Mouse (Mus musculus) lung, postnatal 10 days (tissue): ENCODE data around the gene Aebp2.

Source experiments
- DNase-seq: peaks from one replicate; pipeline ENCODE4 v3.0.0; 2021

Gene Aebp2

DNA sequence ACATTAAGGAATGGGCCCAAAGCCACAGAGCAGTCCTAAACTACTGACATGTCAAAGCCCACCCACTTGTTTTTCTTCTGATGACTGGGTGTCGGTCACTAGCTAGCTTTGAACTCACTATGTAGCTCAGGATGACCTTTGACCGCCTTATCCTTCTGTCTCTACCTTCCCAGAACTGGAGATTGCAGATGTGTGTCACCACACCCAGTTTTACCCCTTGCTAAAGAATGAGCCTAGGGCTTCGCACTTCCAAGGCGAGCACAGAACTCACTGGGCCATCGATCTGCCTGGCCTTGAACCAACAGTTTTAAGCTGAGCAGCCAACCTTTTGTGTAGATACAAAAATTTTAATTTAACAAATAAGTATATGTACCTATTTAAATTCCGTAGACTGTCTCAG is 13.8 kb upstream of the Aebp2 start:
- no peak for DNase-seq

DNA sequence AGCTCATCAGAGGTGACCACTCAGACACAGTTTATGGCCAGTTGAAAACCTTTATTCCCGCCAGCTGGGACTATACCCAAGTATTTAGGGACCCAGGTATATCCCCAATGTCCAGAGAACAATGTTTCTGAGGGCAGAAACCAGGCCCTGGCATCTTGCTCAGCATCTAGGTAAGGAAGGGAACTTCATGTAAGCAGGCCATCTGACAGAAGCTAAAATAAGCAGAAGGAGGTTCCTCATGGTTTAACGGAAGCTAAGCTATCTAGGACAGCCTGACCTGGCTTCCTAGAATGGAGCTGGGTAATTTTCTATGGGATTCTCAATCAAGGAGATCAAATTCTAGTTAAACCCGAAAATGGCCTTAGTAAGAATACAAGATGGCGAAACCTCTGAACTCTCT is 12.9 kb upstream of the Aebp2 start:
- no peak for DNase-seq

DNA sequence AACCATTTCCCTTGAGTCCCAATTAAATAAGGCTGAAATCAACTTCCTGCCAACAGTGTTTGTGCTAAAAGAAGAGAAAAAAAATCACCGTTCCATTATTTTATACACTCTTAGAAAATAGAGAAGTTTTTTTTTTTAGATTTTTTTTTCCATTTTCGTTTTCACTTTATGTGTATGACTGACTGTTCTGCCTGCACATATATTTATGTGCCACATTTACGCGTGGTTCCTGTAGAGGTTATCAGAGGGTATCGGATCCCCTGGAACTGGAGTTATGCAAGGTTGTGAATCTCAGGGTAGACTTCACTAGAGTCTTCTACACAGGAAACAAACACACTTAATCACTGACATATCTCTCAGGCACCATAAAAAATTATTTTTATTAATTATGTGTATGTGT is 12.3 kb upstream of the Aebp2 start:
- DNase-seq: no peak

DNA sequence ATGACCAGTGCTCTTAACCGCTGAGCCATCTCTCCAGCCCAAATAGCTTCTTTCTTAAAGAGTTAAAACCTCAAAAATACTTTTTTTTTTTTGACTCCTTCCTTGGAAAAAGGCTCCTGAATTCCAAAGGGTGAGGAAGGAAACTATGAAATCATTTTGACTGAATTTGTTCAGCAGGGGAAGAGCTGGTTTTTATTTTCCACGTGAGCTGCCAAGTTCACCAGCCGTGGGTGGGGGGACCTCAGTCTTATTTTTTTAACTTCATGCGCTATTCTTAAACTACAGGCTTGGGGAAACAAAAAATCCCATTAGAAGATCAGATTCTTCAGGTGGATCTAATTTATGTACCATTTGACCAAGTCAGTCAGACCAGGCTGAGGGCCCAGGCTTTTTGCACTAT is 11.2 kb upstream of the Aebp2 start:
- DNase-seq: peak; percentile 14

DNA sequence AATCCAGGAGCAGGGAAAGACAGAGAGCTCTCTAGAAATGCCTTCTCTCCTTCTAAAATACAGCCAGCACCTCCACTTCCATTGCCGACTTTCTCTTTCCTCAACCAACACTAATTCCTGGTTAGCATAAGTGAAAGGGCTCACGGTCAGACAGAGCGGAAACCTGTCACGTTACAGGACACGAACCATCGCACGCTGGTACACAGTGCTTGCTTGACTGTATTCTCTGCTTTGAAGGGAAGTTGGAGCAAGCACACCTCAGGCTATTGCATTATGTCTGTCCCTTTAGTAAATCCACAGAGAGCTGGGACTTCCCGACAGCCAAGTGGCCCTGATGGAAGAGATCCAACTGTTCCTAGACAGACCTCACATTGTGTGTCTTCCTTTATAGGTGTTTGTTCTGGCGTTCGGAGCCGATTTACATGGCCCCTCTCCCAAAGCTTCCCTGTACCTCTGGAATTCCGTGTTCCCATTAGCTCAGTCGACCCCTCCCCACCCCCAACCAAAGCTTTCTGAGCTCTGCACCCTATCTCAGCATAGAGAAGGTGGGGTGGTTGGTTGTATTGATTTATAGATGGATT is 10.5 kb upstream of the Aebp2 start:
- no peak for DNase-seq

DNA sequence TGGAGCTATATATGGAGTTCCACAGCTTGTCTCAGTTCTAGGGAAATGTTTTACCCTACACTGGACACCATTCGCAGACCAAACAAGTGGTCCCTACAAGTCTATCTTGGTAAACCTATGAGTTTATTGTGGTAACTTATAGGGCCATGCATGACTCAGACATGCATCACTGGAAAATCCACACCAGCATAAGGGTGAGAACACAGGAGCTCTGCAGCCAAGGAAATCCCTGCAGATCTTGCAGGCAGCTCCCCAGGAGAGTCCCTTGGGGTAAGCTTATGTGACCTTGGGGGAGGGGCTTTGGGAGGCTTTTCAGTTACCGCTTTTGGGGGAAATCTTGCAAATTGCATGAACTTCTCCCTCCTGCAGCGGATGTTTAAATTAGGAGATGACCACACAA is 8.6 kb upstream of the Aebp2 start:
- DNase-seq: no peak

DNA sequence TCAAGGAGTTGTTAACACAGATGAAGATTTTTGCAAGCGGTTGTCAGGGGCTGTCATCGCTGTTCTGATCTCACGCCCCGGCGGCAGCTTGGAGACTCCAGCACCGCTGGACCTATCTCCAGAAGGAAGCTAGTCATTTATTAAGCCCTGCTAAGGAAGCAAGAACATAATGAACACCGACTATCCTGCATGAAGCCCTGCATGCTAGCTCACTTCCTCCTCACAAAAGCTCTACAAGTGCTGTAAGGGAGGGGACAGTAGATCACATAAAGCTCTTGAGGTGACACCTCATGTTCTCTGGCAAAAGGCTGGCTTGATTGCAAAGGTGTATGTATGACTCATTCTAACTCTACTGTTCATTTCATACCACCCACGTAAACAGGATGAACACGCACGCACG is 7.8 kb upstream of the Aebp2 start:
- peak; percentile 6 for DNase-seq

DNA sequence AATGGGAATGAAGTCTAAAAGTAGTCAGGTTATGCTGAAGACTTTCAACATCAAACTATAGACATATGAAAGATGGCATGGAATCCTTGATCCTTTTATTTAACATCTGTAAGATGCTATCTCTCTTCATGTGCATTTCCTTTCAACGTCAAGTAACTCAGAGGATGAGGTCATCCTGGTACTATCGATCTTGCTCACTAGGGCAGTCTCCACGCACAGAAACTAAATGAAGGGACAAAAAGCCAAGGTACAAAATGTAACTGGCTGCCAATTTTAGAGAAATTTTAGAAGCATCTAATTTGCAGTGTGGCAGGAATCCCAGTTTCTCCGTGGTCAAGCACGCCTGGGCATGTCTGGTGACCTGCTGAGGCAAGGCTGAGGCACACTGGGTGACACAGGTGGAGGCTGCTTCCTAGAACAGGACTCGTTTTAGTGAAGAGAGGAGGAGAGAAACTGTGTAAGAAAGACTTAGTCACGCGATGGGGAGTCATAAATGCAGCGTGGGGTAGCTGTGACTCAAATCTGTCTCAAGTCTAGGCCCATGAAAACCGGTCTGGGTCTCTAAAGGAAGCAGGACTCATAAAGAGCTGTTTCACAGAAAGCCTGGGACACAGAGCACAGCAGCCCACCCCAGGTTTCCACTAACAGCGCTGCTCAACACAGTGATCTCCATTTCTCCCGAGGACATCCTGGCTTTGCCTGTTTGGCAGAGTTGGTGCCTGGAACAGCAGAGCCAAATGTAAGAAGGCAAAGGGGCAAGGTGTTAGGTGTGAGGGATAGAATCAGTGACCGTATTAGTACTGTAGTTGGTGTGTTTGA is 1.7 kb upstream of the Aebp2 start:
- DNase-seq: no peak

DNA sequence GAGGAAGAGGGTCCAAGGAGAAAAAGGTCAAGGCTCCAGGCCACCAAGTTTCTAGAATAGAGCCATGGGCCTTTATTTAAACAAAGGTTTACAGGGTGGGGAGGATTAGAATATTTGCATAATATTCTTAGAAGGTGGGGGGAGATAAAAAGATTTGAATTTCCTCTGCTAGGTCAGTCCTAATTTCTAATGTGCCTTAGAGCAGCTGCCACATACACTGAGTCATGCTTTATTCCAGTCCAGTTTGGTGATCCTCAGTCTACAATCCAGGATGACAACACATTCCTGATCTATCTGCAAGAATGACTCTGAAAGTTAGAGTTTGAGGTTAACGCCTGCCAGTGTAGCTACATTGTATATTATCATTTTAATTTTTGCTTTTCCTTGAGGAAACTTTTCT is 841 bp upstream of the Aebp2 start:
- no peak for DNase-seq

DNA sequence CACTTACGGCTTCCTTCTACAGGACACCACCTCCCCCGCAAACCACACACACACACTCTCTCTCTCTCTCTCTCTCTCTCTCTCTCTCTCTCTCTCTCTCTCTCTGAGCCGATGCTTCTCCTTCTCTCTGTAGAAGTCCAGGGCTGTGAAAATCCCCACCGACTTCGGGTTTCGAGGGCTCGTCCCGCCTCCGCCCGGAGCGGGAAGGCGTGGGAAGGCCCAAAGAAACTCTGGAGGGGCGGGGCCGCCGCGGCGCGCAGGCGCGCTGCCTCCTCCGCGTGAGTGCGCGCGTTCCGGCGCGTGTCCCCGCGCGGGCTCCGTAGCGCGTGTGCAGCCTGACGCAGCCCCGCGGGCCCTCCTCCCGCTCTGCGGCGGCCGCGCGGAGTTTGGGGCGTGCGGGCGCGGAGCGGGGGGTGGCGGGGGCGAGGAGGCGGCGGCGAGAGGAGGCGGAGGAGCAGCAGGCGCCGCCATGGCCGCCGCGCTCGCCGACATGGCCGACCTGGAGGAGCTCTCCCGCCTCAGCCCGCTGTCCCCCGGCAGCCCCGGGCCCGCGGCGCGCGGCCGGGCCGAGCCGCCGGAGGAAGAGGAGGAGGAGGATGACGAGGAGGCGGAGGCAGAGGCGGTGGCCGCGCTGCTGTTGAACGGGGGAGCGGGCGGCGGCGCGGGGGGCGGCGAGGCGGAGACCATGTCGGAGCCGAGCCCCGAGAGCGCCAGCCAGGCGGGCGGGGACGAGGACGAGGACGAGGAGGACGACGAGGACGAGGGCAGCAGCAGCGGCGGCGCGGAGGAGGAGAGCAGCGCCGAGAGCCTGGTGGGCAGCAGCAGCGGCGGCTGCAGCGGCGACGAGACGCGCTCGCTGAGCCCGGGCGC is 998 bp downstream of the Aebp2 start:
- peak; percentile 96 for DNase-seq

DNA sequence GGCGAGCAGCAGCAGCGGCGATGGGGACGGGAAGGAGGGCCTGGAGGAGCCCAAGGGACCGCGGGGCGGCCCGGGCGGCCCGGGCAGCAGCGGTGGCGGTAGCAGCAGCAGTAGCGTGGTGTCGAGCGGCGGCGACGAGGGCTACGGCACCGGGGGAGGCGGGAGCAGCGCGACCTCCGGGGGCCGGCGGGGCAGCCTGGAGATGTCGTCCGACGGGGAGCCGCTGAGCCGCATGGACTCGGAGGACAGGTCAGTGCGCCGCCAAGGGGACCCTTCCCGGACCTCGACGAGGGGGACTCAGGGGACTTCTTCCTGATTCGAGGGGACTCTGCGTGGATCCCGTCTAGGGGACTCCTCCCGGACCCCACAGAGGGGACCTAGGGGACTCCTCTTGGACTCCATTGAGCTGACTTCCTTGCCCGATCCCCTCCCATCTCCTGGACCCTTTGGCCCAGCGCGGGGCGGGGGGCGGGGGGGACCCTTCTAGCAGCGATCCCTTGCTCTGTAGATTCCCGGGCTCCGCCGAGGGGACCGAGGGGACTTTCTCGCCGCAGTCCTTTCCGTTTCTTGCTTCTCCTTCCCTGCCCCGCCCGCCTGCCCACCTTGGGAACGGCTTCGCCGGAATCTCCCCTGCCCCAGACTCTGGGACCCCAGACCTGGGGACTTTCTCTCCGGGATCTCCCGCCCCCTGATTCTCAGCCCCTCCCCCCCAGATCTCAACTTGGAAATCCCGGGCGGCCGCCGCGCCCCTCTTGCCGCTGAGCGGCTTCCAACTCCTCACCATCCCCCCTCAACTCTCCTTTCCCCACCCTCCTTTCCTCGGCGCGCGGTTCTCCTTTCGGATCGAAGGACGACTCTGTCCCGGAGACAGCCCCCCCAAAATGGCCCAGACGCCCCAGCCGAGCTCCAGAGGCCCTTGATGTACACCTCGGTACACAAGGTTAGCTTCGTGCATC is 1.9 kb downstream of the Aebp2 start:
- DNase-seq: peak; percentile 58

DNA sequence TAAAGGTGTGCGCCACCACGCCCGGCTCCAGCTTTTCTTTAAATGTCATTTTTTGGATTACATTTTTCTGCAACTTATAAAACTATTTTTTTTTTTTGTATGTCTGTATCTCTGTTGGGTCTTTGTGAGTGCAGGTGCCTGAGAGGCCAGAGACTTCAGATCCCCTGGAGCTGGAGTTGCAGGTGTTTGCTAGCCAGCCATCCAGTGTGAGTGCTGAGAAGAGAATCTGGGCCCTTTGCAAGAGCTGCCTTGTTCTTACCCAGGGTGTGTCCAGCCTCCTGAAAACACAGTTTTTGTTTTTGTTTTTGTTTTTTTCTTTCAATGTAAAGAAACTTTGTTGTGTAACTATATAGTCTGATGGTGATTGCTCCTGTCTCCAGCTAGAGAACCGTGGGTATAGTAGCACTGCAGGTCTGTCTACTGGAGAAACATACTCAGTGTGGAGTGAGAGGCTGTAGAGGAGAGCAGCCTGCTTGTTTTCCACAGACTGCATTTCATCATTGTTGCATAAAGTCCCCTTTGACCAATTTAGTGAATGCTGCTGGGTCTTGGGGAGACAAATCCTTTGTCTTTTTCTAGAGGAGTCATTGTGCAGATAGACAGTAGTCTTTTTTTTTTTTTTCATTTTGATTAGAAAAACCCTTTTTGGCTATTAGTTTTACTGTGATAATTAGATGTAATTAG is 6.9 kb downstream of the Aebp2 start:
- DNase-seq: no peak

DNA sequence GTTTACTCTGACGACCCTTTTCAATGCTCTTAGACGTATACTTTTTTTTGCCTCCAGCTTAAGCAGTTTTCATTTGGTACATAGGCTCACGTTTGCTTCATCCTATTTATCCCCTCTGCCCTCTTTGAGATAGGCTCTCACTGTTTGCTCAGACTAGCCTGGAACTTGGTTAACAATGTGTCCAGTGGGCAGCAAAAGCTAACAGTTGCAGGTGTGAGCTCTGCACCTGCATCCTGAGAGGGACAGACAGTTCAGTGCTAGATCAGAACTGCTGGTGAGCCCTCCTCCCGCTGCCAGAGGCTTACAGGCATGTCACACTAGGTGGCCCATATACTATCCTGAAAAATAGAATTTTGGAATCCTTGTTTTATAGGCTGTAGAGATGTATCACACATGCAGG is 7.8 kb downstream of the Aebp2 start:
- DNase-seq: no peak

DNA sequence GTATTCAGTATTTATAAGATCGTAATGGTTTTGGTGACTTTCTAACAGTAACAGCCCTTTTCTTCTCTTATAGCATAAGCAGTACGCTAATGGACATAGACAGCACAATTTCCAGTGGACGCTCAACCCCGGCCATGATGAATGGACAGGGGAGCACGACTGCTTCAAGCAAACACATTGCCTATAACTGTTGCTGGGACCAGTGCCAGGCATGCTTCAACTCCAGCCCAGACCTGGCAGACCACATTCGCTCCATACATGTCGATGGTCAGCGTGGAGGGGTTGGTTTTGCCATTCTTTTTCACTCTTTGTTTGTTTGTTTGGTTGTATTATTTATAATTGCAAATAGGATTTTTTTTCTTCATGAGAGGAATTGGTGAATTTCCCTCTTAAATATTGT is 11.2 kb downstream of the Aebp2 start:
- DNase-seq: no peak

DNA sequence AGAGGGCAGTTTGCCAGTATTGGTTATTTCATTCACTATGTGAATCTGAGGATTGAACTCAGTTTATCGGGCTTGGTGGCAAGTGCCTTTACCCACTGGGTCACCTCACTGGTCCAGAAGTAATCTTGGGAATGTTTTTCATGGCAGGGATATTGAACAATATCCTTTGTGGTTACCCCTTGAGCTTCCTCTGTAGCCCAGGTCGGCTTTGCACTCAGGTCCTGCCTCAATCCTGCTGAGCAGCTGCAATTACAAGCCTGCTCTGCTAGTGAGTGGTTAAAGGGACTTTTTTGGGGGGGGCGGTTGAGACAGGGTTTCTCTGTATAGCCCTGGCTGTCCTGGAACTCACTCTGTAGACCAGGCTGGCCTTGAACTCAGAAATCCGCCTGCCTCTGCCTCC is 13.8 kb downstream of the Aebp2 start:
- no peak for DNase-seq

DNA sequence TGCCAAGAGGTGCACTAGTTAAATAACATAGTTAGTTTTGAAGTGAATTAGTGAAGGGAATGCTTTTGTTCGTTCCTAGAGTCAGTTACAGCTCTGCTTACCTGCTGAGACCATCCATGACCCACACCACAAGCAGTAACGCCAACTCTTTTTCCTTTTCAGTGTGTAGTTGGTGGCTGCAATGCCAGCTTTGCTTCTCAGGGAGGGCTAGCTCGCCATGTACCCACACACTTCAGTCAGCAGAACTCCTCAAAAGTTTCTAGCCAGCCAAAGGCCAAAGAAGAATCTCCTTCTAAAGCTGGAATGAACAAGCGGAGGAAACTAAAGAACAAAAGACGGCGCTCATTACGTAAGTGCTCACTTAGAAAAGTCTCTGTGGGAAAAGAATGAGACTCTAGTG is 19.5 kb downstream of the Aebp2 start:
- DNase-seq: no peak

DNA sequence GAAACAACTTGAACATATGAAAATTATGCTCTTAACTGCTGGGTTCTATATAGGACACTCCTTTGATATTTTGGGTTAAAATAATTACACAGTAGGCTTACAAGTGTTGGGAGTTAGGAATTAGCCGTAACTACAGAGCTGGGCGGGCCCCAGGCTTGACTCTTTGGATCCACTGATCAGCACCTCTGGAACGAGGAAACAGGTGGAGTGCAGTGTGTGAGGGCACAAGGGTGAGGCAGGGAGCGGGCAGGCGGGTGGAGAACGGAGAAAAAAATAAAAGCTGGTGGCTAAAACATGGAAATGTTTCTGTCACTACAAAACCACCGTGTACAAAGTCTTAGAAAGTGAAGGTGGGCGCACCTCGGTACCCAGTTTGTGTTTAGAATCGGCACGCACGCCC is 20.2 kb downstream of the Aebp2 start:
- no peak for DNase-seq

DNA sequence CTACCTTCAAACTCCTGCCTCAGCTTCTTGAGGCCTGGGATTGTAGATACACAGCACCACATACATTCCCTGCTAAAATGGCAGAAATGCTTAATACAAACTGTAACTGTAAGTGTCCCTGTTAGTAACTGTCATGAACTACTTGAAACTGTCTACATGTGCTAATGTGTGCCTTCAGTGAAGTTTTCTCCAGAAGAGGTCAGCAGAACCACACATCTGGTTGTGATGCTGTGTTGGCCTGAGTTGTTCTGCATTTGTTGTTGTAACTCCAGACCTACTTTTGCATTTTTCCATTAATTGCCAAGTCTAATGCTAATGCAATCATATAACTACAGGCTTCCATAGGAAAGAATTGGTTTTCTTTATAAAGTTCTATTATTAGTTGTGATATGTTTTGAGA is 23.5 kb downstream of the Aebp2 start:
- DNase-seq: peak; percentile 24

DNA sequence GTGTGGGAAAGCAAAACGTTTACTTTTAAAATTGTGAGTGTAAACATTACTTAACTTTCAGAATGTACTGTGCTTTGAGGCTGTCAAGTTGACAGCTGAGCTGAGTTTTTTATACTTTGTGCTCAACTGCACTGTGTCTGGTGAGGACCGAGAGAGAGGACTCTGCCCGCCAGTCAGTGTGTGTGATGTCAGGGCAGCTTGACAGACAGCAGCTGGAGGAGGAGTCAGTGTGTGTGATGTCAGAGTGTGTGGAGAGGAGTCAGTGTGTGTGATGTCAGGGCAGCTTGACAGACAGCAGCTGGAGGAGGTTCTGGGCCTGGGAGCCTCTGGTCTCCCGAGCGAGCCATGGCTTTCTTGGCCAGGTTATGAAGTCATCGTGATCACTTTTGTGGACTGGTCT is 24.4 kb downstream of the Aebp2 start:
- peak; percentile 75 for DNase-seq

DNA sequence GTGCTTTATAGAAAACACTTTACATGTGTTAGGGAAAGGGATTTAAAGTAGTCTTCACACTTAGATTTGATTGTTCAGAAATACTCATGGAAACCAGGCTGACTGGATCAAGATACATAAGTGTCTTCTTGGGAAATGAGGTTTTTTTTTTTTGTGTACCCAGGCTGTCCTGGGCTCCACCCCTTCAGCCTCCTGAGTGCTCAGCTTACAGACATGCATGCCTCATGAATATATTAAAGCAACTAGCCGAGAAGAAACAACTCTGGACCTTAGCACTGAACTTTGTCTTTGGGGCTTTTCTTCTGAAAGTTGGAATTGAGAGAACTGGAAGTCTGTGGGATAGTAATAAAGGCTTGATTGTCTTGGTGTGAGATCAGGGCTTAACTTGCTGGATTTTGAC is 27.3 kb downstream of the Aebp2 start:
- DNase-seq: no peak

DNA sequence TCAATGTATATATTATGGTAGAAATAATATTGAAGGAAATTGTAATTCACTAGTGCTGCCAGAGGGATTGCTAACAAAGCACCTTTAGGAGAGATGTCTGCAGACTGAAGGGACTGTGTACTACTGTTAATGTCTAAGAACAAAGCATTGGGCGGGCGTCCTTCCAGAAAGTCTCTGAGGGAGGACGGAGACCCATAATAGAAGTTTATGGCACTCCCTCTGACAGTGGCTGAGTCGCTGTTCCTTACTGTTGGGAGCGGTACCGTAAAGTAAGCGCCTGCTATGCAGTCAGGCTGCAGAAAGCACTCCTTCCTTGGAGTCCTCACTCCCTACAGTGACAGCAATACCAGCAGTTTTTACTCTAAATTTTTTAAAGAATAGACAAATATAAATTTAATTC is 29.5 kb downstream of the Aebp2 start:
- no peak for DNase-seq

DNA sequence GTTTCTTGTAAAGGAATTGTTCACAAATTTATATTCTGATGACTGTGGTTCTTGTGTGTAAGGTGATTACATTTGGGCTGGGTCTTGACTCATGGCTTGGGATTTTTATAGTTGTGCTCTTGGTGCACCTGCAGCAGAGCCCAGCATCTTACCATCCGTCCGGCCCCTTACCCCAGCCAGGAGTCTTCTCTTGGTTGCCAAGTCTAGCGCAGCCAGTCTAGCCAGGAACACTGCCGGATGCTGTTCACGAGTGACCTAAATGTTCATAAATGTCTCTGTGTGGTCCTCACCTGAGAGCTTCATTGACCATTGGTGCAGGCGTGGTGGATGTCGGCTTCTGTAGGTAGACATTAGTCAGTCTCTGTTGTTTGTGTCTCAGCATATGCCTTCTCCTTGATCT is 33.0 kb downstream of the Aebp2 start:
- DNase-seq: no peak
